Mouse (Mus musculus): Measurements from ENCODE around the gene Zfp658.

- TF ChIP-seq CHD2 (IDR thresholded peaks at IDR 0.05; ENCODE audit: low read depth, low read length) = no peak
- no peak for TF ChIP-seq MAFK (IDR thresholded peaks at IDR 0.05; ENCODE audit: insufficient read depth, low read depth, low read length)
- TF ChIP-seq HCFC1 (IDR thresholded peaks at IDR 0.05; ENCODE audit: borderline replicate concordance, insufficient read depth, low read length) = no peak
- no peak for TF ChIP-seq ZC3H11A (IDR thresholded peaks at IDR 0.05; ENCODE audit: borderline replicate concordance, low read depth, low read length)
Measured at GRCm38 (mm10) chr7:43556901-43557300, 5.2 kb upstream of the Zfp658 start.

Measured in ES-E14 (cell line).